Mouse (Mus musculus): ENCODE data around the gene B230118H07Rik. TPM values are rescaled to one million over a fixed set of nuclear protein-coding genes. Genes with fewer than 3 reads are reported as not detected.

The B230118H07Rik gene
- polyA plus RNA-seq, 1 experiment: 42.2 TPM

GRCm38 (mm10) chr2:101620899-101621298 is 28.4 kb downstream of the B230118H07Rik start:
- no peak for TF ChIP-seq CTCF (IDR thresholded peaks at IDR 0.05; ENCODE audit: extremely low read depth, insufficient read depth, low read length)
- no peak for TF ChIP-seq POLR2A (IDR thresholded peaks at IDR 0.05; ENCODE audit: extremely low read depth, insufficient read depth, low read length)
- Histone ChIP-seq H3K4me3 (ENCODE audit: insufficient read depth, low read length) (no peak overlapping the region), H3K4me1 (ENCODE audit: control insufficient read depth, insufficient read depth, low read length) (peaks cover 1% of the 10 kb centered on the region), H3K27ac (ENCODE audit: insufficient read depth, low read length) (no peak overlapping the region)

GRCm38 (mm10) chr2:101618373-101618772 is 31.0 kb downstream of the B230118H07Rik start:
- TF ChIP-seq CTCF (IDR thresholded peaks at IDR 0.05; ENCODE audit: extremely low read depth, insufficient read depth, low read length): no peak
- TF ChIP-seq POLR2A (IDR thresholded peaks at IDR 0.05; ENCODE audit: extremely low read depth, insufficient read depth, low read length): no peak
- peaks cover 1% of the 10 kb centered on the region for H3K4me1 ChIP-seq (ENCODE audit: control insufficient read depth, insufficient read depth, low read length)
- H3K4me3 ChIP-seq (ENCODE audit: insufficient read depth, low read length): no peak overlapping the region
- no peak overlapping the region for H3K27ac ChIP-seq (ENCODE audit: insufficient read depth, low read length)

GRCm38 (mm10) chr2:101615464-101616305 is 33.6 kb downstream of the B230118H07Rik start:
- no peak for TF ChIP-seq POLR2A (IDR thresholded peaks at IDR 0.05; ENCODE audit: extremely low read depth, insufficient read depth, low read length)
- no peak overlapping the region for H3K27ac ChIP-seq (ENCODE audit: insufficient read depth, low read length)
- H3K4me1 ChIP-seq (ENCODE audit: control insufficient read depth, insufficient read depth, low read length): no peaks in the 10 kb centered on the region
- no peak overlapping the region for H3K4me3 ChIP-seq (ENCODE audit: insufficient read depth, low read length)

- no peak overlapping the region for H3K27ac ChIP-seq (ENCODE audit: insufficient read depth, low read length)
- no peak for TF ChIP-seq CTCF (IDR thresholded peaks at IDR 0.05; ENCODE audit: extremely low read depth, insufficient read depth, low read length)
- no peak overlapping the region for H3K4me3 ChIP-seq (ENCODE audit: insufficient read depth, low read length)
- no peaks in the 10 kb centered on the region for H3K4me1 ChIP-seq (ENCODE audit: control insufficient read depth, insufficient read depth, low read length)
Observed at GRCm38 (mm10) chr2:101610861-101611260, 38.5 kb downstream of the B230118H07Rik start.

- TF ChIP-seq POLR2A (IDR thresholded peaks at IDR 0.05; ENCODE audit: extremely low read depth, insufficient read depth, low read length) (no peak), CTCF (IDR thresholded peaks at IDR 0.05; ENCODE audit: extremely low read depth, insufficient read depth, low read length) (no peak)
- H3K27ac ChIP-seq (ENCODE audit: insufficient read depth, low read length): no peak overlapping the region
- no peaks in the 10 kb centered on the region for H3K4me1 ChIP-seq (ENCODE audit: control insufficient read depth, insufficient read depth, low read length)
Observed at GRCm38 (mm10) chr2:101608232-101608894, 41.0 kb downstream of the B230118H07Rik start.

GRCm38 (mm10) chr2:101603099-101603498 is 46.2 kb downstream of the B230118H07Rik start:
- TF ChIP-seq POLR2A (IDR thresholded peaks at IDR 0.05; ENCODE audit: extremely low read depth, insufficient read depth, low read length) (no peak), CTCF (IDR thresholded peaks at IDR 0.05; ENCODE audit: extremely low read depth, insufficient read depth, low read length) (no peak)
- H3K4me3 ChIP-seq (ENCODE audit: insufficient read depth, low read length): no peak overlapping the region
- H3K27ac ChIP-seq (ENCODE audit: insufficient read depth, low read length): no peak overlapping the region
- peaks cover 5% of the 10 kb centered on the region; the same call in 1 of the 2 replicates for H3K4me1 ChIP-seq (ENCODE audit: control insufficient read depth, insufficient read depth, low read length)

More at GRCm38 (mm10) chr2:101608232-101608894, 41.0 kb downstream of the B230118H07Rik start:
- no peak overlapping the region for H3K4me3 ChIP-seq (ENCODE audit: insufficient read depth, low read length)

- peak overlapping the region; percentile 91; the same call in 1 of the 2 replicates for H3K27ac ChIP-seq (ENCODE audit: insufficient read depth, low read length)
- no peak overlapping the region for H3K4me3 ChIP-seq (ENCODE audit: insufficient read depth, low read length)
- H3K4me1 ChIP-seq (ENCODE audit: control insufficient read depth, insufficient read depth, low read length): peaks cover 5% of the 10 kb centered on the region; the same call in 1 of the 2 replicates
- no peak for TF ChIP-seq CTCF (IDR thresholded peaks at IDR 0.05; ENCODE audit: extremely low read depth, insufficient read depth, low read length)
- TF ChIP-seq POLR2A (IDR thresholded peaks at IDR 0.05; ENCODE audit: extremely low read depth, insufficient read depth, low read length): no peak
Observed at GRCm38 (mm10) chr2:101600703-101601102, 48.6 kb downstream of the B230118H07Rik start.

GRCm38 (mm10) chr2:101598190-101599181 is 50.8 kb downstream of the B230118H07Rik start:
- 0 out of 2 replicates have a peak overlapping the region, but pooled peaks have one; percentile 17 for H3K4me3 ChIP-seq (ENCODE audit: insufficient read depth, low read length)
- H3K27ac ChIP-seq (ENCODE audit: insufficient read depth, low read length): no peak overlapping the region
- no peak for TF ChIP-seq POLR2A (IDR thresholded peaks at IDR 0.05; ENCODE audit: extremely low read depth, insufficient read depth, low read length)
- TF ChIP-seq CTCF (IDR thresholded peaks at IDR 0.05; ENCODE audit: extremely low read depth, insufficient read depth, low read length): no peak
- H3K4me1 ChIP-seq (ENCODE audit: control insufficient read depth, insufficient read depth, low read length): peaks cover 5% of the 10 kb centered on the region; the same call in 1 of the 2 replicates

- H3K27ac ChIP-seq (ENCODE audit: insufficient read depth, low read length): no peak overlapping the region
- no peak overlapping the region for H3K4me3 ChIP-seq (ENCODE audit: insufficient read depth, low read length)
- H3K4me1 ChIP-seq (ENCODE audit: control insufficient read depth, insufficient read depth, low read length): peaks cover 5% of the 10 kb centered on the region; the same call in 1 of the 2 replicates
- TF ChIP-seq CTCF (IDR thresholded peaks at IDR 0.05; ENCODE audit: extremely low read depth, insufficient read depth, low read length): no peak
Observed at GRCm38 (mm10) chr2:101597186-101597585, 52.1 kb downstream of the B230118H07Rik start.
